Mouse (Mus musculus) ES-E14 (cell line): Measurements from ENCODE around the gene Tbc1d4. TPM values are rescaled to one million over a fixed set of nuclear protein-coding genes. Genes with fewer than 3 reads are reported as not detected.

Experiments
- DNase-seq: peaks from one replicate; pipeline ENCODE4 v3.0.0-alpha.2; 2013; ENCODE audit warnings: low read depth, low spot score
- H3K27ac ChIP-seq: 2 replicates; pipeline ENCODE4 v1.5.1; 2012; ENCODE audit warnings: low read depth, mild to moderate bottlenecking, low read length, moderate library complexity, mixed read lengths; ENCODE audit not compliant: poor library complexity, insufficient read depth, severe bottlenecking
- H3K36me3 ChIP-seq: 2 replicates; pipeline ENCODE4 v1.6.1; 2012; ENCODE audit warnings: mild to moderate bottlenecking, low read length, moderate library complexity, mixed read lengths; ENCODE audit not compliant: control insufficient read depth, poor library complexity, insufficient read depth, severe bottlenecking
- H3K4me1 ChIP-seq, 2 experiments: fragments of 150-350 bp in 1 of 2; sonication (generic) in 1 of 2; 2 replicates each; pipeline ENCODE4 v1.6.1; 2012; ENCODE audit warnings: low read length in 2 of 2, mild to moderate bottlenecking in 1 of 2, mixed read lengths in 1 of 2; ENCODE audit not compliant: control insufficient read depth in 2 of 2, insufficient read depth in 2 of 2, poor library complexity in 1 of 2
- H3K4me3 ChIP-seq, 2 experiments: fragments of 150-350 bp in 1 of 2; sonication (generic) in 1 of 2; 2 replicates each; pipeline ENCODE4 v1.5.1; 2012; ENCODE audit warnings: low read length in 2 of 2, low read depth in 1 of 2, mild to moderate bottlenecking in 1 of 2, mixed read lengths in 1 of 2; ENCODE audit not compliant: insufficient read depth in 1 of 2, poor library complexity in 1 of 2, severe bottlenecking in 1 of 2
- H3K9ac ChIP-seq: 2 replicates; pipeline ENCODE4 v1.6.1; 2012; ENCODE audit warnings: low read depth, mild to moderate bottlenecking, low read length, mixed read lengths; ENCODE audit not compliant: poor library complexity, insufficient read depth, severe bottlenecking
- H3K9me3 ChIP-seq: fragments of 150-350 bp; sonication (generic); 2 replicates; pipeline ENCODE4 v1.6.1; 2012; ENCODE audit warnings: low read depth, mild to moderate bottlenecking, low read length; ENCODE audit not compliant: control insufficient read depth, insufficient read depth
- CHD2 ChIP-seq: IDR thresholded peaks from 2 replicates; pipeline ENCODE4 v1.6.1; 2014; ENCODE audit warnings: mild to moderate bottlenecking, low read depth, low read length, inconsistent platforms
- HCFC1 ChIP-seq: IDR thresholded peaks from 2 replicates; pipeline ENCODE4 v1.6.1; 2012; ENCODE audit warnings: low read length, inconsistent platforms, borderline replicate concordance; ENCODE audit not compliant: insufficient read depth
- MAFK ChIP-seq: IDR thresholded peaks from 2 replicates; pipeline ENCODE4 v1.6.1; 2014; ENCODE audit warnings: mild to moderate bottlenecking, low read depth, low read length, inconsistent platforms; ENCODE audit not compliant: insufficient read depth
- ZC3H11A ChIP-seq: IDR thresholded peaks from 2 replicates; pipeline ENCODE4 v1.6.1; 2012; ENCODE audit warnings: low read depth, mild to moderate bottlenecking, inconsistent platforms, low read length, borderline replicate concordance
- ZNF384 ChIP-seq: IDR thresholded peaks from 2 replicates; pipeline ENCODE4 v1.6.1; 2012; ENCODE audit warnings: low read depth, low read length, inconsistent platforms
- in situ Hi-C, 2 experiments: fragments of 600-800 bp; cut with MboI; formaldehyde crosslinking; loops; one replicate each; pipeline ENCODE4 v1.15.1; 2025; ENCODE audit warnings: low sequenced_read_pairs in 2 of 2, inconsistent platforms in 1 of 2; ENCODE audit not compliant: unreplicated experiment in 2 of 2
- total RNA-seq: library from RNA; depleted of rRNA; stranded (reverse); fragments of 300-350 nt; gene quantifications from 2 replicates; pipeline ENCODE4 v1.2.3, GENCODE M21; 2012

Tbc1d4 gene
- total RNA-seq, 1 experiment = 1.1 TPM

DNA sequence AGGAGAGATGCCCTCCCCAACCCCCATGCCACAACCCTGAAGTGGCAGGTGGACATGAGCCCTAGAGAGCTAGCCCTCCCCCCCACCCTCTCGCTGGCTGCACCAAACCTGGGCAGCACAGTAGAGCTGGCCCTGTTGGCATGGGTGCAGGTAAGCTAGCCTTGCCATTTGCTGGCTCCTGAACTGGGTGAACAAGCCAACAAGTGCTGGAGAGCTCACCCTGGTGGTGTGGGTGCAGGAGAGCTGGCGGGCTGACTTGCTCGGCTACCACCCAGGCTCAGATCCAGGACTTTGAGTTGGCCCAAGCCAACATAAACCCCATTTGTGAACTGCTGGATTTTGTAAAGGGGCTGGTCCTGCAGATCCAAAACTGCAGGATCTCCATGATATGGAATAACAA is 68.5 kb downstream of the Tbc1d4 start:
- TF ChIP-seq MAFK = no peak
- no peak for TF ChIP-seq ZNF384
- no peak for TF ChIP-seq CHD2
- TF ChIP-seq HCFC1 = no peak
- no peak for TF ChIP-seq ZC3H11A
- Histone ChIP-seq H3K27ac (no peak overlapping the region), H3K9me3 (no peaks in the 10 kb centered on the region), H3K4me3 (no peak overlapping the region), H3K4me1 (no peaks in the 10 kb centered on the region), H3K9ac (no peak overlapping the region), H3K36me3 (no peaks in the 10 kb centered on the region)
- DNase-seq = no peak
- in situ Hi-C loops = no loop called here

DNA sequence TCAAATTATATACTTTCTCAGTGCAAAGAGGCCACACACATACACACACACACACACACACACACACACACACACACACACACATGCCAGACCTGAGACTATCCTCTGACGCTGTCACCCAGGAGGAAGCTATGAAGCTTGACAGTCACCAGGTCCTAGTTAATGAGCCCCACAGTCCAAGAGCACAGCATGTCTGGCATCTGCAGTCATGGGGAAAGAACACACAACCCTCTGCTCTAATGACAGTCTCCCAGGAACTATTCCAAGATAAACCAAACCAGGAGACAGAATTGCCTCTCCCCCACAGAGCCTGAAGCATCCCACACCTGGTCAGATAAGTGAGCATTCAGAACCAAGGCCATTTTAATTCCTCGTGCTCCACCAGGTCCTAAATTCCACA is 71.1 kb downstream of the Tbc1d4 start:
- Histone ChIP-seq H3K9ac (no peak overlapping the region), H3K4me1 (no peaks in the 10 kb centered on the region), H3K27ac (no peak overlapping the region), H3K36me3 (no peaks in the 10 kb centered on the region), H3K9me3 (no peaks in the 10 kb centered on the region), H3K4me3 (no peak overlapping the region)
- DNase-seq = no peak
- in situ Hi-C loops = no loop called here
- TF ChIP-seq ZC3H11A (no peak), MAFK (no peak), HCFC1 (no peak), CHD2 (no peak), ZNF384 (no peak)

DNA sequence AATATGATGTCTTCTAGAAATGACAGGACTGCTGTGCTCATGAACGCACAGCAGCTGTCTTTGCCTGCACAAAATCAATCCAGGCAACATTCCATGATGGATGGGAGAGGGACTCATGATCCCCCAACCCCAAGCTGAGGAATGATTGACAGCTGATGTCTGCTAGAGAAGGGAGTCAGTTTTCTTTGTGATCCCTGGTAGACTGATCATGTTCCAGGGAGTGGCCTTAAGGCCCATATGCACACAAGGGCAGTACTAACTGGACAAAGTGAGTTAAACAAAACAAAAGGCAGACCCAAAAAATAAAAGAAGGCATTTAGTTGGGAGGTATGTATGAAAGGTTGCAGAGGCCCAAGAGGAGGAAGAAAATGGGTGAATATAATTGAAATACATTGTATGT is 71.6 kb downstream of the Tbc1d4 start:
- H3K4me3 ChIP-seq = no peak overlapping the region
- in situ Hi-C loops = no loop called here
- no peaks in the 10 kb centered on the region for H3K36me3 ChIP-seq
- no peak overlapping the region for H3K27ac ChIP-seq
- H3K4me1 ChIP-seq = no peaks in the 10 kb centered on the region
- TF ChIP-seq HCFC1 = no peak
- TF ChIP-seq MAFK = no peak
- no peak for TF ChIP-seq ZNF384
- no peak for TF ChIP-seq CHD2
- TF ChIP-seq ZC3H11A = no peak
- DNase-seq = no peak
- H3K9me3 ChIP-seq = no peaks in the 10 kb centered on the region
- no peak overlapping the region for H3K9ac ChIP-seq

DNA sequence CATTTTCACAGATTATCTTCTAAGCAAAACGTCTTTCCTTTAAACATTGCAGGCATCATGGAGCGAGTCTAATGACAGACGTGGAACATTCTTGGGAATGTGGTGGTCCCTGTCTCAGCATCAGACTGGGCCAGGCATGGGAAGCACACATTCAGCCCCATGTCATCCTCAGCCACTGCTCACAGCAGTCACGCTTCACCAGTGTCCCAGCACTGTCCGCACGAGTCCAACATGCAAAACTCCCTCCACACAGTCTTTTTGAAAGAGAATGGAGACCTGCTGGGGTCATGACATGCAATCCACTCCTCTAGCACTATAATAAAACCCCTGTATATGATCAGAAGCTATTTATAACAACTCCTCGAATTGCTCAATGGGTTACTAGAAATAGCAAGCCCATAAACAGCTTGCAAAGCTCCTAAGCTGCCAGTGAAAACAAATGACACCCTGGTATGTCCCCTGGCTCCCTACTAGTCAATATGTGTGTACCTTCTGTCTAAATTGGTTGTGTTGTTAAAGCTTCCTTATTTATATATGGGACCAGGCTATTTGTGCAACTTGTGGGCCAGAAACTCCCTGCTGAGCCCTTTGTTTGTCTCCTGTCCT is 76.8 kb downstream of the Tbc1d4 start:
- H3K4me3 ChIP-seq = no peak overlapping the region
- in situ Hi-C loops = no loop called here
- no peaks in the 10 kb centered on the region for H3K36me3 ChIP-seq
- no peak for DNase-seq
- TF ChIP-seq HCFC1 (no peak), ZNF384 (no peak), CHD2 (no peak), ZC3H11A (no peak), MAFK (no peak)
- no peaks in the 10 kb centered on the region for H3K4me1 ChIP-seq
- no peaks in the 10 kb centered on the region for H3K9me3 ChIP-seq
- H3K27ac ChIP-seq = no peak overlapping the region
- H3K9ac ChIP-seq = no peak overlapping the region

DNA sequence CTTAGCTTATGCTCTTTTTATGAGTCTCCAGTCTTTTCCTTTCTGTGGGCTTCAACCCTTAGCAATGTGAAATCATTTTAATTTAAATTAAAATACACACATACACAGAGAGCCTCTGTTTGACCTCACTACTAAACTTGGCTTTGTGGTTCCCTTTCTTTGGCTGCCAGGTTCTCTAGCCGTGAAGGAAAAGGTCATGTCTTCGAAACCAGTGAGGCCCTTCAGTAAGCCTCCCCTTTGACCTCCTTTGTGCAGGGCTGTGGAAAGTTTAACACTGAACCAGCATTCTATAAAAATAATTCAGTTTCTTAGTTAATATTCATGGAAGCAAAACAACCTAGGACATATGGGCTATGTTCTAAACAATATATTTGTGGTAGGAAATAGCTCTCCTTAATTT is 78.5 kb downstream of the Tbc1d4 start:
- Histone ChIP-seq H3K27ac (no peak overlapping the region), H3K4me1 (no peaks in the 10 kb centered on the region), H3K4me3 (no peak overlapping the region), H3K36me3 (no peaks in the 10 kb centered on the region), H3K9me3 (no peaks in the 10 kb centered on the region), H3K9ac (no peak overlapping the region)
- TF ChIP-seq CHD2 (no peak), HCFC1 (no peak), ZC3H11A (no peak), ZNF384 (no peak), MAFK (no peak)
- no peak for DNase-seq
- in situ Hi-C loops = no loop called here
